Mouse (Mus musculus) cerebellum, adult 9-11 months (tissue): ENCODE measurements at regions not wholly inside any gene's neighbourhood (a gene's known extent, or its start where the extent isn't known, plus 50 kb on each side); places are given as distances from the start of the nearest gene placed in this dataset.
"Not testable (repeated sequence)": the region's sequence is repeated elsewhere in the genome, so short reads cannot be mapped to it uniquely, and the experiment has no call there.

Source experiments
- DNase-seq: peaks from one replicate; pipeline ENCODE4 v3.0.0; 2022

GRCm38 (mm10) chr12:114285082-114285481 lies 741.4 kb downstream of the Adam6a start:
- no peak for DNase-seq

GRCm38 (mm10) chr12:114287041-114287440 lies 743.3 kb downstream of the Adam6a start:
- DNase-seq: no peak

GRCm38 (mm10) chr12:114291083-114291482 lies 747.4 kb downstream of the Adam6a start:
- DNase-seq: no peak

- no peak for DNase-seq
Measured at GRCm38 (mm10) chr12:114299771-114300170, 756.1 kb downstream of the Adam6a start.

GRCm38 (mm10) chr12:114301728-114302127 lies 758.0 kb downstream of the Adam6a start:
- DNase-seq: no peak

GRCm38 (mm10) chr12:114332552-114332951 lies 788.8 kb downstream of the Adam6a start:
- no peak for DNase-seq

GRCm38 (mm10) chr12:114366276-114366675 lies 822.6 kb downstream of the Adam6a start:
- DNase-seq: no peak

GRCm38 (mm10) chr12:114378696-114379350 lies 835.1 kb downstream of the Adam6a start:
- DNase-seq: peak; percentile 3

GRCm38 (mm10) chr12:114391447-114391846 lies 847.7 kb downstream of the Adam6a start:
- DNase-seq: no peak

GRCm38 (mm10) chr12:114406206-114406605 lies 862.5 kb downstream of the Adam6a start:
- DNase-seq: no peak

GRCm38 (mm10) chr12:114434529-114434928 lies 890.8 kb downstream of the Adam6a start:
- DNase-seq: no peak

GRCm38 (mm10) chr12:114462037-114462436 lies 918.3 kb downstream of the Adam6a start:
- DNase-seq: no peak

GRCm38 (mm10) chr12:114462566-114462965 lies 918.9 kb downstream of the Adam6a start:
- DNase-seq: no peak

GRCm38 (mm10) chr12:114468857-114469256 lies 925.1 kb downstream of the Adam6a start:
- no peak for DNase-seq

- DNase-seq: not testable (repeated sequence)
Measured at GRCm38 (mm10) chr12:114472678-114473077, 929.0 kb downstream of the Adam6a start.

GRCm38 (mm10) chr12:114478741-114479140 lies 935.0 kb downstream of the Adam6a start:
- DNase-seq: no peak

- not testable (repeated sequence) for DNase-seq
Measured at GRCm38 (mm10) chr12:114493500-114494031, 949.9 kb downstream of the Adam6a start.

GRCm38 (mm10) chr12:114495741-114496140 lies 952.0 kb downstream of the Adam6a start:
- DNase-seq: no peak

GRCm38 (mm10) chr12:114513143-114513542 lies 969.4 kb downstream of the Adam6a start:
- no peak for DNase-seq

- DNase-seq: not testable (repeated sequence)
Measured at GRCm38 (mm10) chr12:114542094-114542493, 998.4 kb downstream of the Adam6a start.

GRCm38 (mm10) chr12:114544931-114545330 lies 1001.2 kb downstream of the Adam6a start:
- DNase-seq: not testable (repeated sequence)

- no peak for DNase-seq
Measured at GRCm38 (mm10) chr12:114562440-114562839, 1018.7 kb downstream of the Adam6a start.

- DNase-seq: no peak
Measured at GRCm38 (mm10) chr12:114562978-114563377, 1019.3 kb downstream of the Adam6a start.

GRCm38 (mm10) chr12:114563683-114564082 lies 1020.0 kb downstream of the Adam6a start:
- DNase-seq: no peak

GRCm38 (mm10) chr12:114564329-114564728 lies 1020.6 kb downstream of the Adam6a start:
- no peak for DNase-seq
